Mouse (Mus musculus) induced T-regulatory cell, adult 2 months (primary cell): ENCODE data around the gene Avpi1.
"Not testable (repeated sequence)": the region's sequence is repeated elsewhere in the genome, so short reads cannot be mapped to it uniquely, and the experiment has no call there.

Source experiments
- DNase-seq: peaks from one replicate; pipeline ENCODE4 v3.0.0-alpha.2; 2012; ENCODE audit warnings: low read depth

Gene Avpi1

GRCm38 (mm10) chr19:42104681-42105080 lies 24.2 kb downstream of the Avpi1 start:
- DNase-seq, result no peak

- no peak for DNase-seq
These were observed 29.5 kb downstream of the Avpi1 start for GRCm38 (mm10) chr19:42099406-42099805.

- DNase-seq, result peak; percentile 74
These were observed 38.2 kb downstream of the Avpi1 start for GRCm38 (mm10) chr19:42090637-42091141.

- DNase-seq, result peak; percentile 100
These were observed 38.9 kb downstream of the Avpi1 start, which contains the start of gene Pi4k2a for GRCm38 (mm10) chr19:42089748-42090595. Gene Pi4k2a, plus strand, starts transcription at chr19:42090470.

GRCm38 (mm10) chr19:42089103-42089747 lies 39.6 kb downstream of the Avpi1 start:
- DNase-seq, result peak; percentile 85

GRCm38 (mm10) chr19:42086166-42086565 lies 42.7 kb downstream of the Avpi1 start, which contains the start of gene Morn4:
Gene Morn4, minus strand, starts transcription at chr19:42086357.
- DNase-seq, result peak; percentile 65

- no peak for DNase-seq
These were observed 43.2 kb downstream of the Avpi1 start for GRCm38 (mm10) chr19:42085690-42086089.

- not testable (repeated sequence) for DNase-seq
These were observed 47.2 kb downstream of the Avpi1 start for GRCm38 (mm10) chr19:42081613-42082012.

GRCm38 (mm10) chr19:42080469-42080868 lies 48.4 kb downstream of the Avpi1 start:
- DNase-seq, result no peak

- no peak for DNase-seq
These were observed 48.9 kb downstream of the Avpi1 start for GRCm38 (mm10) chr19:42079950-42080349.

- no peak for DNase-seq
These were observed 49.9 kb downstream of the Avpi1 start for GRCm38 (mm10) chr19:42079006-42079405.

- no peak for DNase-seq
These were observed 50.3 kb downstream of the Avpi1 start for GRCm38 (mm10) chr19:42078566-42078965.

GRCm38 (mm10) chr19:42075992-42076391 lies 52.9 kb downstream of the Avpi1 start:
- DNase-seq, result no peak

- DNase-seq, result no peak
These were observed 53.8 kb downstream of the Avpi1 start for GRCm38 (mm10) chr19:42075051-42075450.
